Mouse (Mus musculus) ovary, adult 2 months (tissue): ENCODE data around the gene 1810009J06Rik. TPM values are rescaled to one million over a fixed set of nuclear protein-coding genes. Genes with fewer than 3 reads are reported as not detected.

ENCODE experiments used
- polyA plus RNA-seq: library from polyadenylated mRNA; depleted of rRNA; stranded (reverse); fragments of >200 nt; gene quantifications from 2 replicates; pipeline ENCODE4 v1.2.3, GENCODE M21; 2012; rRNA removed

The 1810009J06Rik gene
- polyA plus RNA-seq = not detected in 2 replicates

DNA sequence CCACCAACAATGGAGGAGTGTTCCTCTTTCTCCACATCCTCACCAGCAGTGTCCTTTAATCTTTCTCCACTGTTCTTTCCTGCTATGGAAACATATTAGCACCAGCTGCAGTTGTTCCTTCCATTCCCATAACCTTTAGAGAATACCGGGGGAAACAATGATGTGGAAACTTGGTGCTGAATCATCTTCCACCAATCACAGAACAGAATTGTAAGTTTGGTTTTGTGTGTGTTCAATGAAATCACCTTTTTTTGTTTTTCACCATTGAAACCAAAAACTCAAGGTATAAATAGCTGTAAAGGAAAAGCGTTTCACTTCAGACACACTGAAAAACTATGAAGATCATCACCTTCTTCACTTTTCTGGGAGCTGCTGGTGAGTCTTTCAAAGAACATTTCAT lies at the start of gene 1810009J06Rik:
Gene 1810009J06Rik, plus strand, starts transcription at position 301 of the 400 bp plus-strand sequence.

DNA sequence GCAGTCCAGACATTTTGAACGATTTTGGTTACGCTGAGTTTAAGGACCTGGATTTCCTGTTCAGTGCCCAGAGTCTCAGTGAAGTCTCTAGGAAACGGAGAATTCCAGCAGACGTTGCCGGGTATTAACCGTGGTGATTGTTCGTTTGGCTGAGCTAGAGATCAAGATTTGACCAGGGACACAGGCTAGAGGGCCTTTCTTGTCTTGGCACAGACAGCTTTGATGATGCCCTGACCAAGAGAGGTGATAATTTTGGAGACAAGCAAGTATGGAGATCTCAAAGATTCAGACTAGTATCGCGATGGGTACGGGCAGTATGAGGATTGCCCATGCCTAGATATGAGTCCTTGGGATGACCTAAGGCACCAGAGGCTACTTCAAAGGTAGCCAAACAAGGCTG lies 24.1 kb upstream of the 1810009J06Rik start, which contains the start of gene 1700074P13Rik:
Gene 1700074P13Rik, minus strand, starts transcription at position 101 of the 400 bp plus-strand sequence.

DNA sequence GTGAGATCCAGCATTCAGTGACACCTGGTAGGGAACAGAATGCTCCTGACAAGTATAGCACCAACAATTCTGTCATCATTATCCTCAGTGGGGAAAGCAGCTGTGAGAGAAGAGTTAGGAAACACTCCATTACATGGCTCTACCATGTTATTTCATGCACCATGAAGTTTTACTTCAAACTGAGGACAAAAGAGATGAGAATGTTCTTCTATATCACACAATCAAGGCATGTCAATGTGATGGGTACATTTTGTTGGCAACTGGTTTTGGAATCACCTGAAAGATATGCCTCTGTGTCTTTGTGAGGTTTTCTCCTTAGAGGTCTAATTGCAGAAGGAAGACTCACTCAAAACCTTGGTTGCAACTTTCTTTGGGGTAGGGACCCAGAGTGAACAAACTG lies 12.8 kb upstream of the 1810009J06Rik start, which contains the start of gene Gm4744:
Gene Gm4744, minus strand, starts transcription at position 101 of the 400 bp plus-strand sequence.

DNA sequence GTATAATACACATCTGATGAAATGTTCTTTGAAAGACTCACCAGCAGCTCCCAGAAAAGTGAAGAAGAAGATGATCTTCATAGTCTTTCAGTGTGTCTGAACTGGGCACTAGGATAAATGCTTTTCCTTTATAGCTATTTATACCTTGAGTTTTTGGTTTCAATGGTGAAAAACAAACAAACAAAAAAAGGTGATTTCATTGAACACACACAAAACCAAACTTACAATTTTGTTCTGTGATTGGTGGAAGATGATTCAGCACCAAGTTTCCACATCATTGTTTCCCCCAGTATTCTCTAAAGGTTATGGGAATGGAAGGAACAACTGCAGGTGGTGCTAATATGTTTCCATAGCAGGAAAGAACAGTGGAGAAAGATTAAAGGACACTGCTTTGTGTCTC lies 34.8 kb downstream of the 1810009J06Rik start, which contains the start of gene Gm2663:
Gene Gm2663, minus strand, starts transcription at position 101 of the 400 bp plus-strand sequence.

Other genes with a start within 250 kb of the 1810009J06Rik start
- not detected in 2 replicates for gene Moxd2, start 77.3 kb upstream of the 1810009J06Rik start, polyA plus RNA-seq
- not detected in 2 replicates for gene Prss58, start 64.4 kb upstream of the 1810009J06Rik start, polyA plus RNA-seq
- gene 1700074P13Rik, start 24.2 kb upstream of the 1810009J06Rik start, polyA plus RNA-seq = not detected in 2 replicates
- not detected in 2 replicates for gene Gm4744, start 12.9 kb upstream of the 1810009J06Rik start, polyA plus RNA-seq
- gene Gm2663, start 34.7 kb downstream of the 1810009J06Rik start, polyA plus RNA-seq = not detected in 2 replicates
- 0.09 and 0.81 TPM in 2 replicates for gene 2210010C04Rik, start 70.8 kb downstream of the 1810009J06Rik start, polyA plus RNA-seq